Mouse (Mus musculus): ENCODE measurements at regions not wholly inside any gene's neighbourhood (a gene's known extent, or its start where the extent isn't known, plus 50 kb on each side); places are given as distances from the start of the nearest gene placed in this dataset.

GRCm38 (mm10) chr12:13052845-13053623 lies 111.3 kb upstream of the Mycn start:
- no peak for ATAC-seq (ENCODE audit: low FRiP score)
- H3K36me3 ChIP-seq (replicated peaks; ENCODE audit: control insufficient read depth, insufficient read depth): no peaks in the 10 kb centered on the region
- WGBS: 62% methylated on average over 9 of the region's 9 CpGs

GRCm38 (mm10) chr12:13052164-13052563 lies 110.5 kb upstream of the Mycn start:
- ATAC-seq (ENCODE audit: low FRiP score) (no peak), DNase-seq (ENCODE audit: low spot score) (no peak)
- Histone ChIP-seq H3K4me1 (replicated peaks; ENCODE audit: control insufficient read depth, insufficient read depth, low read length) (0 out of 2 replicates have a peak, but pooled peaks cover 3% of the 10 kb centered on the region), H3K9me3 (ENCODE audit: control insufficient read depth, low read length) (no peaks in the 10 kb centered on the region), H3K27ac (no peak overlapping the region), H3K4me3 (replicated peaks; ENCODE audit: low read length) (no peak overlapping the region), H3K4me2 (replicated peaks) (no peak overlapping the region), H3K36me3 (replicated peaks; ENCODE audit: control insufficient read depth, insufficient read depth) (no peaks in the 10 kb centered on the region), H3K27me3 (ENCODE audit: control insufficient read depth, insufficient read depth, low read length) (no peaks in the 10 kb centered on the region), H3K9ac (no peak overlapping the region)
- WGBS: 28% methylated on average over 6 of the region's 6 CpGs

More at GRCm38 (mm10) chr12:13052845-13053623, 111.3 kb upstream of the Mycn start:
- Histone ChIP-seq H3K9ac (no peak overlapping the region), H3K4me3 (replicated peaks; ENCODE audit: low read length) (no peak overlapping the region), H3K27me3 (ENCODE audit: control insufficient read depth, insufficient read depth, low read length) (no peaks in the 10 kb centered on the region), H3K27ac (no peak overlapping the region), H3K4me2 (replicated peaks) (no peak overlapping the region), H3K4me1 (replicated peaks; ENCODE audit: control insufficient read depth, insufficient read depth, low read length) (0 out of 2 replicates have a peak, but pooled peaks cover 3% of the 10 kb centered on the region), H3K9me3 (ENCODE audit: control insufficient read depth, low read length) (no peaks in the 10 kb centered on the region)
- DNase-seq (ENCODE audit: low spot score): no peak

GRCm38 (mm10) chr12:13049659-13050058 lies 107.9 kb upstream of the Mycn start:
- ATAC-seq (ENCODE audit: low FRiP score) (no peak), DNase-seq (ENCODE audit: low spot score) (no peak)
- Histone ChIP-seq H3K9ac (no peak overlapping the region), H3K4me1 (replicated peaks; ENCODE audit: control insufficient read depth, insufficient read depth, low read length) (0 out of 2 replicates have a peak, but pooled peaks cover 3% of the 10 kb centered on the region), H3K4me3 (replicated peaks; ENCODE audit: low read length) (no peak overlapping the region), H3K9me3 (ENCODE audit: control insufficient read depth, low read length) (no peaks in the 10 kb centered on the region), H3K27me3 (ENCODE audit: control insufficient read depth, insufficient read depth, low read length) (no peaks in the 10 kb centered on the region), H3K27ac (no peak overlapping the region), H3K4me2 (replicated peaks) (no peak overlapping the region), H3K36me3 (replicated peaks; ENCODE audit: control insufficient read depth, insufficient read depth) (no peaks in the 10 kb centered on the region)
- 62% methylated on average over 8 of the region's 8 CpGs for WGBS

GRCm38 (mm10) chr12:13048168-13048727 lies 106.5 kb upstream of the Mycn start:
- Histone ChIP-seq H3K4me1 (replicated peaks; ENCODE audit: control insufficient read depth, insufficient read depth, low read length) (peaks cover 6% of the 10 kb centered on the region; the same call in 1 of the 2 replicates), H3K27ac (no peak overlapping the region), H3K36me3 (replicated peaks; ENCODE audit: control insufficient read depth, insufficient read depth) (no peaks in the 10 kb centered on the region), H3K4me2 (replicated peaks) (no peak overlapping the region), H3K9ac (no peak overlapping the region), H3K9me3 (ENCODE audit: control insufficient read depth, low read length) (no peaks in the 10 kb centered on the region), H3K27me3 (ENCODE audit: control insufficient read depth, insufficient read depth, low read length) (no peaks in the 10 kb centered on the region), H3K4me3 (replicated peaks; ENCODE audit: low read length) (no peak overlapping the region)
- WGBS: 22% methylated on average over 13 of the region's 13 CpGs
- ATAC-seq (ENCODE audit: low FRiP score) (no peak), DNase-seq (ENCODE audit: low spot score) (no peak)

- no peak overlapping the region for H3K9ac ChIP-seq
- H3K4me1 ChIP-seq (replicated peaks; ENCODE audit: control insufficient read depth, insufficient read depth, low read length): peaks cover 4% of the 10 kb centered on the region; the same call in 1 of the 2 replicates
- DNase-seq (ENCODE audit: low spot score): no peak
- H3K27ac ChIP-seq: no peak overlapping the region
- H3K9me3 ChIP-seq (ENCODE audit: control insufficient read depth, low read length): no peaks in the 10 kb centered on the region
- no peak overlapping the region for H3K4me2 ChIP-seq (replicated peaks)
- WGBS: 48% methylated on average over 7 of the region's 7 CpGs
- H3K36me3 ChIP-seq (replicated peaks; ENCODE audit: control insufficient read depth, insufficient read depth): no peaks in the 10 kb centered on the region
- no peaks in the 10 kb centered on the region for H3K27me3 ChIP-seq (ENCODE audit: control insufficient read depth, insufficient read depth, low read length)
- H3K4me3 ChIP-seq (replicated peaks; ENCODE audit: low read length): no peak overlapping the region
- peak; percentile 47; the same call in 1 of the 2 replicates for ATAC-seq (ENCODE audit: low FRiP score)
Observed at GRCm38 (mm10) chr12:13042934-13043333, 101.2 kb upstream of the Mycn start.

- no peak for DNase-seq (ENCODE audit: low spot score)
Observed at GRCm38 (mm10) chr12:13035108-13035741, 93.5 kb upstream of the Mycn start.

GRCm38 (mm10) chr12:13030333-13030732 lies 88.6 kb upstream of the Mycn start:
- Histone ChIP-seq H3K4me1 (replicated peaks; ENCODE audit: control insufficient read depth, insufficient read depth, low read length) (peaks cover 4% of the 10 kb centered on the region; the same call in 1 of the 2 replicates), H3K36me3 (replicated peaks; ENCODE audit: control insufficient read depth, insufficient read depth) (no peaks in the 10 kb centered on the region), H3K4me2 (replicated peaks) (no peak overlapping the region), H3K4me3 (replicated peaks; ENCODE audit: low read length) (no peak overlapping the region), H3K9ac (no peak overlapping the region), H3K27ac (no peak overlapping the region), H3K9me3 (ENCODE audit: control insufficient read depth, low read length) (no peaks in the 10 kb centered on the region), H3K27me3 (ENCODE audit: control insufficient read depth, insufficient read depth, low read length) (no peaks in the 10 kb centered on the region)
- ATAC-seq (ENCODE audit: low FRiP score): no peak
- WGBS: 83% methylated on average over 7 of the region's 7 CpGs
- no peak for DNase-seq (ENCODE audit: low spot score)

More at GRCm38 (mm10) chr12:13035108-13035741, 93.5 kb upstream of the Mycn start:
- Histone ChIP-seq H3K9me3 (ENCODE audit: control insufficient read depth, low read length) (no peaks in the 10 kb centered on the region), H3K27me3 (ENCODE audit: control insufficient read depth, insufficient read depth, low read length) (no peaks in the 10 kb centered on the region), H3K4me2 (replicated peaks) (no peak overlapping the region), H3K9ac (no peak overlapping the region), H3K27ac (no peak overlapping the region), H3K4me1 (replicated peaks; ENCODE audit: control insufficient read depth, insufficient read depth, low read length) (no peaks in the 10 kb centered on the region), H3K4me3 (replicated peaks; ENCODE audit: low read length) (no peak overlapping the region), H3K36me3 (replicated peaks; ENCODE audit: control insufficient read depth, insufficient read depth) (no peaks in the 10 kb centered on the region)
- ATAC-seq (ENCODE audit: low FRiP score): no peak
- 84% methylated on average over 5 of the region's 5 CpGs for WGBS

GRCm38 (mm10) chr12:13028086-13028485 lies 86.4 kb upstream of the Mycn start:
- ATAC-seq (ENCODE audit: low FRiP score) (no peak), DNase-seq (ENCODE audit: low spot score) (no peak)
- Histone ChIP-seq H3K4me2 (replicated peaks) (no peak overlapping the region), H3K4me1 (replicated peaks; ENCODE audit: control insufficient read depth, insufficient read depth, low read length) (peaks cover 15% of the 10 kb centered on the region), H3K27ac (no peak overlapping the region), H3K4me3 (replicated peaks; ENCODE audit: low read length) (no peak overlapping the region), H3K9ac (no peak overlapping the region), H3K27me3 (ENCODE audit: control insufficient read depth, insufficient read depth, low read length) (no peaks in the 10 kb centered on the region), H3K36me3 (replicated peaks; ENCODE audit: control insufficient read depth, insufficient read depth) (no peaks in the 10 kb centered on the region), H3K9me3 (ENCODE audit: control insufficient read depth, low read length) (no peaks in the 10 kb centered on the region)
- 79% methylated on average over 3 of the region's 3 CpGs for WGBS

- peak; percentile 36 for DNase-seq (ENCODE audit: low spot score)
- no peaks in the 10 kb centered on the region for H3K9me3 ChIP-seq (ENCODE audit: control insufficient read depth, low read length)
- H3K9ac ChIP-seq: no peak overlapping the region
- 48% methylated on average over 7 of the region's 7 CpGs for WGBS
- no peak overlapping the region for H3K4me3 ChIP-seq (replicated peaks; ENCODE audit: low read length)
- peak; percentile 82; the same call in 1 of the 2 replicates for ATAC-seq (ENCODE audit: low FRiP score)
- H3K36me3 ChIP-seq (replicated peaks; ENCODE audit: control insufficient read depth, insufficient read depth): no peaks in the 10 kb centered on the region
- peaks cover 15% of the 10 kb centered on the region for H3K4me1 ChIP-seq (replicated peaks; ENCODE audit: control insufficient read depth, insufficient read depth, low read length)
- H3K27ac ChIP-seq: no peak overlapping the region
- no peaks in the 10 kb centered on the region for H3K27me3 ChIP-seq (ENCODE audit: control insufficient read depth, insufficient read depth, low read length)
- no peak overlapping the region for H3K4me2 ChIP-seq (replicated peaks)
Observed at GRCm38 (mm10) chr12:13026041-13026580, 84.4 kb upstream of the Mycn start.
